Mouse (Mus musculus) CH12.LX (cell line): ENCODE results near the gene Aff3. TPM values are rescaled to one million over a fixed set of nuclear protein-coding genes. Genes with fewer than 3 reads are reported as not detected.

ENCODE experiments used
- DNase-seq: peaks from one replicate; pipeline ENCODE4 v3.0.0-alpha.2; 2013; ENCODE audit errors: extremely low read depth
- H3K27ac ChIP-seq: 2 replicates; pipeline ENCODE4 v1.5.1; 2012; ENCODE audit warnings: low read depth, mild to moderate bottlenecking, control low read depth, moderate library complexity; ENCODE audit not compliant: insufficient read depth
- H3K27me3 ChIP-seq: replicated peaks from 2 replicates; pipeline ENCODE3; 2012; ENCODE audit warnings: inconsistent platforms
- H3K36me3 ChIP-seq, 2 experiments: replicated peaks in 1 of 2; 2 replicates each; pipeline versions ENCODE3 to v1.6.1; 2012; ENCODE audit warnings: inconsistent platforms in 1 of 2, low read length in 1 of 2, mild to moderate bottlenecking in 1 of 2, mixed read lengths in 1 of 2, moderate library complexity in 1 of 2; ENCODE audit not compliant: control insufficient read depth in 1 of 2, insufficient read depth in 1 of 2
- H3K4me1 ChIP-seq, 2 experiments: 2 replicates each; pipeline ENCODE4 v1.6.1; 2012; ENCODE audit warnings: inconsistent platforms in 1 of 2, moderate library complexity in 1 of 2; ENCODE audit not compliant: insufficient read depth in 2 of 2, control insufficient read depth in 1 of 2
- H3K4me2 ChIP-seq: 2 replicates; pipeline ENCODE4 v1.6.1; 2012; ENCODE audit warnings: low read depth, mild to moderate bottlenecking, control low read depth; ENCODE audit not compliant: poor library complexity, insufficient read depth, severe bottlenecking
- H3K4me3 ChIP-seq, 3 experiments: fragments of 150-350 bp in 1 of 3; sonication (generic) in 1 of 3; replicated peaks in 1 of 3; 2 replicates each; pipeline versions ENCODE3 to v1.5.1; 2011 to 2012; ENCODE audit warnings: low read depth in 2 of 3, low read length in 2 of 3, mild to moderate bottlenecking in 2 of 3, moderate library complexity in 2 of 3, control low read depth in 1 of 3, improper control_type of control experiment in 1 of 3, inconsistent platforms in 1 of 3, mixed read lengths in 1 of 3; ENCODE audit not compliant: poor library complexity in 1 of 3
- H3K79me2 ChIP-seq: replicated peaks from 2 replicates; pipeline ENCODE4 v1.6.1; 2012; ENCODE audit warnings: mild to moderate bottlenecking, moderate library complexity; ENCODE audit not compliant: control insufficient read depth, poor library complexity, insufficient read depth, severe bottlenecking; ENCODE audit errors: extremely low read depth
- H3K9ac ChIP-seq: 2 replicates; pipeline ENCODE4 v1.6.1; 2012; ENCODE audit warnings: low read depth, mild to moderate bottlenecking, control low read depth, moderate library complexity; ENCODE audit not compliant: insufficient read depth
- H3K9me3 ChIP-seq: replicated peaks from 2 replicates; pipeline ENCODE3; 2012; ENCODE audit warnings: low read length, inconsistent platforms, mixed read lengths
- CHD1 ChIP-seq: IDR thresholded peaks from 2 replicates; pipeline ENCODE4 v1.6.1; 2012; ENCODE audit warnings: low read depth, low read length, improper control_type of control experiment, inconsistent platforms
- CTCF ChIP-seq, 2 experiments: IDR thresholded peaks in 1 of 2; conservative IDR thresholded peaks in 1 of 2; 2 replicates each; pipeline ENCODE4 v1.5.1; 2011 to 2012; ENCODE audit warnings: low read depth in 2 of 2, low read length in 2 of 2, improper control_type of control experiment in 1 of 2, inconsistent platforms in 1 of 2, mild to moderate bottlenecking in 1 of 2, moderate library complexity in 1 of 2
- E2F4 ChIP-seq: IDR thresholded peaks from 2 replicates; pipeline ENCODE4 v1.6.1; 2011; ENCODE audit warnings: low read depth, low read length, improper control_type of control experiment; ENCODE audit not compliant: insufficient replicate concordance
- ETS1 ChIP-seq: conservative IDR thresholded peaks from 2 replicates; pipeline ENCODE4 v1.6.1; 2012; ENCODE audit warnings: low read depth, mild to moderate bottlenecking, inconsistent platforms, low read length, improper control_type of control experiment, moderate library complexity
- HCFC1 ChIP-seq: IDR thresholded peaks from 2 replicates; pipeline ENCODE4 v1.6.1; 2012; ENCODE audit warnings: low read depth, mild to moderate bottlenecking, inconsistent platforms, low read length, improper control_type of control experiment
- IRF4 ChIP-seq: IDR thresholded peaks from 2 replicates; pipeline ENCODE4 v1.6.1; 2014; ENCODE audit warnings: low read depth, mild to moderate bottlenecking, inconsistent platforms, low read length, improper control_type of control experiment
- JUND ChIP-seq: conservative IDR thresholded peaks from 2 replicates; pipeline ENCODE4 v1.6.1; 2011; ENCODE audit warnings: low read depth, low read length, improper control_type of control experiment
- MAFK ChIP-seq: IDR thresholded peaks from 2 replicates; pipeline ENCODE4 v1.6.1; 2011; ENCODE audit warnings: low read length, improper control_type of control experiment; ENCODE audit not compliant: insufficient replicate concordance
- MEF2A ChIP-seq: IDR thresholded peaks from 2 replicates; pipeline ENCODE4 v1.6.1; 2014; ENCODE audit warnings: low read depth, mild to moderate bottlenecking, inconsistent platforms, low read length, improper control_type of control experiment, borderline replicate concordance
- POLR2AphosphoS2 ChIP-seq: IDR thresholded peaks from 2 replicates; pipeline ENCODE4 v1.6.1; 2011; ENCODE audit warnings: low read depth, low read length, improper control_type of control experiment
- SIN3A ChIP-seq: IDR thresholded peaks from 2 replicates; pipeline ENCODE4 v1.6.1; 2012; ENCODE audit warnings: low read length, improper control_type of control experiment, inconsistent platforms
- SMC3 ChIP-seq: IDR thresholded peaks from 2 replicates; pipeline ENCODE4 v1.6.1; 2011; ENCODE audit warnings: low read depth, low read length, improper control_type of control experiment
- TCF12 ChIP-seq: IDR thresholded peaks from 2 replicates; pipeline ENCODE4 v1.6.1; 2014; ENCODE audit warnings: low read depth, mild to moderate bottlenecking, inconsistent platforms, low read length, improper control_type of control experiment
- USF1 ChIP-seq: IDR thresholded peaks from 2 replicates; pipeline ENCODE4 v1.6.1; 2014; ENCODE audit warnings: low read depth, mild to moderate bottlenecking, inconsistent platforms, low read length, improper control_type of control experiment
- ZC3H11A ChIP-seq: IDR thresholded peaks from 2 replicates; pipeline ENCODE4 v1.6.1; 2012; ENCODE audit warnings: low read depth, mild to moderate bottlenecking, inconsistent platforms, low read length, improper control_type of control experiment
- ZMIZ1 ChIP-seq: IDR thresholded peaks from 2 replicates; pipeline ENCODE4 v1.6.1; 2012; ENCODE audit warnings: low read depth, mild to moderate bottlenecking, inconsistent platforms, low read length, improper control_type of control experiment
- dilution Hi-C: fragments of 300-500 bp; cut with MboI; formaldehyde crosslinking; loops from 2 replicates; pipeline ENCODE4 v1.14.3; 2020; ENCODE audit warnings: low sequenced_read_pairs; ENCODE audit not compliant: extremely low pct_unique_long_range_greater_than_20kb, extremely low pct_ligation_motif_present
- in situ Hi-C: fragments of 300-500 bp; cut with MboI; formaldehyde crosslinking; loops from 3 replicates; pipeline ENCODE4 v1.14.3; 2019; ENCODE audit warnings: low sequenced_read_pairs, low pct_ligation_motif_present, low pct_unique_long_range_greater_than_20kb, mixed read lengths
- polyA plus RNA-seq: library from polyadenylated mRNA; unstranded; fragments of >175 nt; gene quantifications from 2 replicates; pipeline ENCODE4 v1.2.1, GENCODE M21; 2012; ENCODE audit warnings: low read depth; ENCODE audit not compliant: insufficient read length
- total RNA-seq, 2 experiments: library from RNA; depleted of rRNA; stranded (reverse); fragments of 300-350 nt in 1 of 2; fragments of >200 nt in 1 of 2; gene quantifications; 2 replicates each; pipeline ENCODE4 v1.2.3; 2012 to 2014

Aff3 gene
- total and polyA plus RNA-seq, 3 experiments, result 5.1 to 29.9 (median 7.7) TPM

GRCm38 (mm10) chr1:38171874-38172273, 492.9 kb downstream of the Aff3 start:
- Histone ChIP-seq H3K27ac (no peak overlapping the region), H3K4me1 (peaks cover 0 to 8% of the 10 kb centered on the region in 2 experiments; a peak in 2 of 4 replicates), H3K4me3 (no peak overlapping the region), H3K27me3 (peaks cover 2% of the 10 kb centered on the region), H3K9me3 (no peaks in the 10 kb centered on the region), H3K36me3 (peaks cover 0 to 10% of the 10 kb centered on the region in 2 experiments), H3K79me2 (no peaks in the 10 kb centered on the region), H3K4me2 (no peak overlapping the region), H3K9ac (no peak overlapping the region)
- dilution Hi-C loops (no loop called here), in situ Hi-C loops (no loop called here)
- no peak for DNase-seq
- TF ChIP-seq E2F4, result no peak

- Histone ChIP-seq H3K4me2 (no peak overlapping the region), H3K4me3 (no peak overlapping the region), H3K79me2 (no peaks in the 10 kb centered on the region), H3K9me3 (no peaks in the 10 kb centered on the region), H3K27ac (no peak overlapping the region), H3K36me3 (no peaks in the 10 kb centered on the region), H3K27me3 (peaks cover 2% of the 10 kb centered on the region), H3K4me1 (peaks cover 0 to 7% of the 10 kb centered on the region in 2 experiments; a peak in 2 of 4 replicates), H3K9ac (no peak overlapping the region)
- in situ Hi-C loops, result no loop called here
- DNase-seq, result no peak
- dilution Hi-C loops, result no loop called here
- no peak for TF ChIP-seq USF1
- TF ChIP-seq IRF4, result no peak
- no peak for TF ChIP-seq MEF2A
- no peak for TF ChIP-seq ZMIZ1
- no peak for TF ChIP-seq CTCF (conservative IDR thresholded peaks at IDR 0.05 in 1 of 2, IDR thresholded peaks at IDR 0.05 in 1 of 2; ENCODE audit: low read depth in 2 of 2, low read length in 2 of 2)
- no peak for TF ChIP-seq CHD1
- no peak for TF ChIP-seq SMC3
- TF ChIP-seq TCF12, result no peak
- TF ChIP-seq POLR2AphosphoS2, result no peak
- TF ChIP-seq SIN3A, result no peak
- TF ChIP-seq ETS1, result no peak
- TF ChIP-seq HCFC1, result no peak
- TF ChIP-seq MAFK, result no peak
- TF ChIP-seq ZC3H11A, result no peak
- TF ChIP-seq JUND, result no peak
Observed at GRCm38 (mm10) chr1:38165696-38166095, 499.1 kb downstream of the Aff3 start.
